9 mouse cellular contexts compared by ENCODE assay signal in genomic region chr1:55489355-55489754, GRCm38 (mm10).
DNase-seq lines count a peak whose midpoint lies in the region; ATAC-seq lines count a peak whose summit lies in the region.
"Had no signal": no experiment of that assay in that cellular context is flagged by ENCODE, and none has a peak within 500 bp of the region (broad histone marks: within the 10 kb centered on the region; RNA-seq: fewer than 3 reads in every experiment).

No protein-coding gene starts in this region.

- H3K4me2 ChIP-seq in heart, embryonic 11.5 days, result no peak overlapping the region
- H3K4me2 ChIP-seq in stomach, embryonic 15.5 days, result no peak overlapping the region
- no peak overlapping the region for H3K4me2 ChIP-seq in heart, embryonic 12.5 days

- H3K4me3 ChIP-seq in heart, embryonic 11.5 days (ENCODE audit: low read depth, low read length), result no peak overlapping the region
- no peak overlapping the region for H3K4me3 ChIP-seq in stomach, embryonic 15.5 days (replicated peaks)
- H3K4me3 ChIP-seq in heart, embryonic 12.5 days, result no peak overlapping the region

- no peak overlapping the region for H3K9ac ChIP-seq in heart, embryonic 11.5 days (ENCODE audit: low read depth, low read length)
- H3K9ac ChIP-seq in stomach, embryonic 15.5 days, result no peak overlapping the region
- H3K9ac ChIP-seq in heart, embryonic 12.5 days, result no peak overlapping the region

- H3K9me3 ChIP-seq in heart, embryonic 11.5 days (replicated peaks; ENCODE audit: control insufficient read depth, low read length), result no peaks in the 10 kb centered on the region
- H3K9me3 ChIP-seq in stomach, embryonic 15.5 days, result no peaks in the 10 kb centered on the region
- H3K9me3 ChIP-seq in heart, embryonic 12.5 days (replicated peaks), result 0 out of 2 replicates have a peak, but pooled peaks cover 1% of the 10 kb centered on the region

- H3K4me1 ChIP-seq in heart, embryonic 11.5 days (ENCODE audit: control insufficient read depth, insufficient read depth, low read length), result no peaks in the 10 kb centered on the region
- no peaks in the 10 kb centered on the region for H3K4me1 ChIP-seq in stomach, embryonic 15.5 days
- H3K4me1 ChIP-seq in heart, embryonic 12.5 days (replicated peaks), result no peaks in the 10 kb centered on the region

- H3K27me3 ChIP-seq in heart, embryonic 11.5 days (ENCODE audit: control insufficient read depth, insufficient read depth, low read length), result no peaks in the 10 kb centered on the region
- H3K27me3 ChIP-seq in stomach, embryonic 15.5 days (replicated peaks), result no peaks in the 10 kb centered on the region
- no peaks in the 10 kb centered on the region for H3K27me3 ChIP-seq in heart, embryonic 12.5 days (replicated peaks)

- H3K36me3 ChIP-seq in heart, embryonic 11.5 days (ENCODE audit: control insufficient read depth, insufficient read depth, low read length), result no peaks in the 10 kb centered on the region
- H3K36me3 ChIP-seq in stomach, embryonic 15.5 days, result no peaks in the 10 kb centered on the region
- H3K36me3 ChIP-seq in heart, embryonic 12.5 days, result no peaks in the 10 kb centered on the region

- intact Hi-C loops in heart, postnatal 14 days (cut with DNase I), result no loop called here

- H3K27ac ChIP-seq in heart, embryonic 11.5 days (ENCODE audit: low read depth, low read length), result no peak overlapping the region
- H3K27ac ChIP-seq in stomach, embryonic 15.5 days, result no peak overlapping the region
- H3K27ac ChIP-seq in heart, embryonic 12.5 days (ENCODE audit: poor library complexity, severe bottlenecking), result no peak overlapping the region

- ATAC-seq in heart, embryonic 11.5 days (replicated peaks; ENCODE audit: insufficient number of reproducible peaks, low FRiP score, low TSS enrichment), result no peak
- peak; percentile 82 for ATAC-seq in frontal cortex, adult (ENCODE audit: low TSS enrichment)
- peak; percentile 65 for ATAC-seq in stomach, embryonic 15.5 days (ENCODE audit: insufficient read depth, low FRiP score, low read depth)
- ATAC-seq in heart, embryonic 12.5 days (ENCODE audit: insufficient number of reproducible peaks, low FRiP score), result no peak

- 46% methylated on average over 6 of the region's 6 CpGs for WGBS in heart, embryonic 11.5 days (ENCODE audit: insufficient replicate concordance)
- 40% methylated on average over 6 of the region's 6 CpGs for WGBS in stomach, embryonic 15.5 days
- 43% methylated on average over 6 of the region's 6 CpGs for WGBS in heart, embryonic 12.5 days

- DNase-seq in heart, postnatal 14 days, result peak; percentile 20 to 25
- peak; percentile 15 to 64 for DNase-seq in left cerebral cortex, adult 8-10 months (ENCODE audit: low spot score in 2 of 2)
- no peak for DNase-seq in spleen, postnatal 14 days (ENCODE audit: low spot score in 2 of 2)
- DNase-seq in adrenal gland, postnatal 36 days, result no peak
- DNase-seq: kidney, adult 9 months had no signal

Comparison
In these comparisons a context has a peak if more than half of its experiments do, and no peak if none do; other contexts are left out.
1. DNase-seq: peak in heart, postnatal 14 days (2 of 2) and left cerebral cortex, adult 8-10 months (2 of 2); none in spleen, postnatal 14 days (0 of 2) and adrenal gland, postnatal 36 days (0 of 2).
2. ATAC-seq: peak in frontal cortex, adult (single experiment) and stomach, embryonic 15.5 days (single experiment); none in heart, embryonic 11.5 days (single experiment) and heart, embryonic 12.5 days (single experiment).